Mouse (Mus musculus) T-helper 1 cell (primary cell): Measurements from ENCODE around the gene Dhh.

ENCODE experiments used
- in situ Hi-C: fragments of 300-600 bp; cut with MboI, MseI; formaldehyde crosslinking; loops from one replicate; pipeline ENCODE4 v1.15.1; 2025; ENCODE audit warnings: high pct_unique_total_duplicates

Dhh gene

GRCm38 (mm10) chr15:98897928-98898800 is at the start of gene Dhh:
TSS of gene Dhh (minus strand) at chr15:98898540.
- in situ Hi-C loops = no loop called here

GRCm38 (mm10) chr15:98947884-98948283 is 49.5 kb upstream of the Dhh start:
- in situ Hi-C loops = no loop called here

- in situ Hi-C loops = loop anchor here (5.0 kb wide), 1 partner anchor 39 kb away; no protein-coding TSS in a partner anchor
Measured at GRCm38 (mm10) chr15:98943133-98943532, 44.8 kb upstream of the Dhh start.

- in situ Hi-C loops = loop anchor here (5.0 kb wide), 1 partner anchor 40 kb away; no protein-coding TSS in a partner anchor
Measured at GRCm38 (mm10) chr15:98942081-98942480, 43.7 kb upstream of the Dhh start.

- in situ Hi-C loops = loop anchor here (5.0 kb wide), 1 partner anchor 41 kb away; no protein-coding TSS in a partner anchor
Measured at GRCm38 (mm10) chr15:98941539-98941938, 43.2 kb upstream of the Dhh start.

- in situ Hi-C loops = loop anchor here (5.0 kb wide), 1 partner anchor 41 kb away; no protein-coding TSS in a partner anchor
Measured at GRCm38 (mm10) chr15:98940816-98941215, 42.5 kb upstream of the Dhh start.

- in situ Hi-C loops = loop anchor here (5.0 to 10.0 kb wide), 2 partner anchors 98 to 310 kb away; no protein-coding TSS in a partner anchor
Measured at GRCm38 (mm10) chr15:98934217-98934839, 36.0 kb upstream of the Dhh start, which contains the start of gene Tuba1b. TSS of gene Tuba1b (minus strand) at chr15:98934565.

GRCm38 (mm10) chr15:98933833-98934216 is 35.5 kb upstream of the Dhh start:
- in situ Hi-C loops = loop anchor here (5.0 to 10.0 kb wide), 2 partner anchors 98 to 311 kb away; no protein-coding TSS in a partner anchor

- in situ Hi-C loops = loop anchor here (5.0 to 10.0 kb wide), 2 partner anchors 99 to 312 kb away; no protein-coding TSS in a partner anchor
Measured at GRCm38 (mm10) chr15:98933004-98933671, 34.8 kb upstream of the Dhh start.

GRCm38 (mm10) chr15:98930998-98931397 is 32.7 kb upstream of the Dhh start:
- in situ Hi-C loops = loop anchor here (5.0 to 10.0 kb wide), 2 partner anchors 101 to 314 kb away; no protein-coding TSS in a partner anchor

- in situ Hi-C loops = loop anchor here (5.0 to 10.0 kb wide), 2 partner anchors 102 to 315 kb away; no protein-coding TSS in a partner anchor
Measured at GRCm38 (mm10) chr15:98930017-98930734, 31.8 kb upstream of the Dhh start.

GRCm38 (mm10) chr15:98928598-98929240 is 30.4 kb upstream of the Dhh start:
- in situ Hi-C loops = no loop called here

GRCm38 (mm10) chr15:98927566-98927965 is 29.2 kb upstream of the Dhh start:
- in situ Hi-C loops = no loop called here

- in situ Hi-C loops = no loop called here
Measured at GRCm38 (mm10) chr15:98924682-98925081, 26.3 kb upstream of the Dhh start.

GRCm38 (mm10) chr15:98923031-98923537 is 24.7 kb upstream of the Dhh start:
- in situ Hi-C loops = no loop called here

GRCm38 (mm10) chr15:98922581-98922980 is 24.2 kb upstream of the Dhh start:
- in situ Hi-C loops = no loop called here

- in situ Hi-C loops = no loop called here
Measured at GRCm38 (mm10) chr15:98921510-98921909, 23.2 kb upstream of the Dhh start.

- in situ Hi-C loops = loop anchor here (5.0 kb wide), 1 partner anchor 86 kb away; the partner anchor contains the start of gene Prkag1
Measured at GRCm38 (mm10) chr15:98918499-98918895, 20.2 kb upstream of the Dhh start.

GRCm38 (mm10) chr15:98917538-98918498 is 19.5 kb upstream of the Dhh start, which contains the start of gene Lmbr1l:
TSS of gene Lmbr1l (minus strand) at chr15:98918231.
- in situ Hi-C loops = loop anchor here (5.0 kb wide), 1 partner anchor 86 kb away; the partner anchor contains the start of gene Prkag1
